Mouse (Mus musculus) adipocyte (in vitro differentiated cells): ENCODE measurements at regions not wholly inside any gene's neighbourhood (a gene's known extent, or its start where the extent isn't known, plus 50 kb on each side); places are given as distances from the start of the nearest gene placed in this dataset.

Experiments used
- DNase-seq: peaks from one replicate; pipeline ENCODE4 v3.0.0-alpha.2; 2016; ENCODE audit warnings: low spot score

DNA sequence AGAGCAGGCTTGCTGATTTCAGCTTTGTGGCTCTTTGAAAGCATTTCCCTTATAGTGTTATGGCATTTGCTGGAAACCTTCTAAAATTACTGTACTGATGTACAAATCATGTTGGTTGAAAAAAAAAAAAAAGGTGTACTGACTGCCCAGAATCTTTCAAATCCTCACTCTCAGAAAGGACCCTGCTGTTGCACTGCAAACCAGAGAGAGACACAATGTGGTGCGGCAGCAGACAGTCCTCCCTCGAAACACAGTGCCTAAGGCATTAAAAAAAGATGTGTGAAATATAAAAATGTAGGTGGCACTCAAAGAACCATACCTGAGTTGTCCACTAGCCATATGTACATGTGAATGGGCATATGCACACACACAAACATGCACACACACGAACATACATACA is 128.3 kb downstream of the Actr3 start:
- DNase-seq, result no peak

DNA sequence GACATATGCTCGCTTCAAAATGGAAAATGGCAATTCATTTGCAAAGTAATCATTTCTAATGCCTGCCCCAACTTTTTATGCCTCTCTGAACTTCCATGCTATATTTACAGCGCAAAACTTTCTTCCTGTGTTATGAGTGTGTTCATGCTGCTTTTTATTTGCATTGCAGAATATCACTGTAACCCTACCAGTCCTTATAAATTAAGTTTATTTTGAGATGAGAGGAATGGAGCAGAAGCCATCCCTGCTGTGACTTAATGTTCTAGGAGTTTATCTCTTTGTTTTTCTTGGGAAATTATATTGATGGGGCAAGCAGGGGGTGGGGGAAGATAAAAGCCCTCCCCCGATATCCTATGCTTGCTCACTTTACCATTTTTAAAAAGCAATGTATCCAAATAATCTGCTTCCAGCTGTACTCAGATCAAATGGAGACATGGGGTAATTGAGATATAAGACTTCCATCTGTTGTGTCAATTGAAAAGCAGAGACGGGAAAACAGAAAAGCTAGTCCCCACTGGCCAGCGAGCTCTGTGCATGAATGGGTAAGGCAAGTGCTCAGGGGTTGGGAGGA is 136.9 kb downstream of the Actr3 start:
- no peak for DNase-seq

GRCm38 (mm10) chr1:125295646-125296045 is 139.9 kb downstream of the Actr3 start:
- no peak for DNase-seq

DNA sequence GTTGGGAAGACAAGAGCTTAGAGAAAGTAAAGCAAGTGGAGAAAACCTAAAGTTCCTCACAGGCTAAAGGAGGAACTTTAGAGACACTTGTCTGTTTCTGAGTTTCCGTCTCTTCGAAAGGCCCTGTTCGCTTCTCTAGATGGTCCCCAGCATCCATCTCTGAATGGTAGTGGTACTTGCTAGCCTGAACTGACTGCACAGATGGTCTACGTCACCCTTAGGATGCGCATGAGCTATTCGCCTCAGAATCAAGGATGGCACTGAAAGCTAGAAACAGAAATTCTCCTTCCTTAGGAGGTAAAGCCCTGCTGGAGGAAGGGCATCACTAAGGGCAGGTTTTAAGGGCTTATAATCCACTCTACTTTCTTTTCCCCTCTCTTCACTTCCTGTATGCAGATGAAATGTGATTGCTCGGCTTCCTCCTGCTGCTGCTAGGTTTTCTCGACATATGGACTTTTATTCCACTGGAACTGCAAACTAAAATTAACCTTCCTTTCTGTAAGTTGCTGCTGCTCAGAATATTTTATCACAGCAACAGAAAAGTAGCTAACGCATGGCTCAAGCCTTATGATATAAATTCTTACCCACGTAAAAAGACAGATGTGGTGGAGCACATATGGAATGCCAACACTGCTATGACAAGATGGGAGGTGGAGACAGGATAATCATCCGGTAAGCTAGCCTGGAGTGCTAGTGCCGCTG is 145.1 kb downstream of the Actr3 start:
- DNase-seq, result no peak

GRCm38 (mm10) chr1:125286347-125286746 is 149.2 kb downstream of the Actr3 start:
- no peak for DNase-seq

DNA sequence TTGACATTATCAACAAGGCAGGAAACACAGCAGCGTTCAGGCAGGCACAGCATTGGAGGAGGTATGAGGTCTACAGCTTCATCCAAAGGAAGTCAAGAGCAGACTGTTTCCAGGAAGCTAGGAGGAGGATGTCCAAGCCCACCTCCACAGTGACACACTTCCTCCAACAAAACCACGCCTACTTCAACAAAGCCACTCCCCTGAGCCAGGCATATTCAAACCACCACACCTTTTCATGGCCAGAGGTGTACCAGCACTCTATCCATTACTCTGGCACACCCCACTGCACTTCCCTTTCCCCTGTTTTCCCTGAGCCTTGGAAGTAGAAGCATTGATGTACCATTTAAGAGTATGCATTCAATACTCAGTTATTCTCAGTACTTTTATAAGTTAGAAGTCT is 150.8 kb downstream of the Actr3 start:
- DNase-seq, result no peak

DNA sequence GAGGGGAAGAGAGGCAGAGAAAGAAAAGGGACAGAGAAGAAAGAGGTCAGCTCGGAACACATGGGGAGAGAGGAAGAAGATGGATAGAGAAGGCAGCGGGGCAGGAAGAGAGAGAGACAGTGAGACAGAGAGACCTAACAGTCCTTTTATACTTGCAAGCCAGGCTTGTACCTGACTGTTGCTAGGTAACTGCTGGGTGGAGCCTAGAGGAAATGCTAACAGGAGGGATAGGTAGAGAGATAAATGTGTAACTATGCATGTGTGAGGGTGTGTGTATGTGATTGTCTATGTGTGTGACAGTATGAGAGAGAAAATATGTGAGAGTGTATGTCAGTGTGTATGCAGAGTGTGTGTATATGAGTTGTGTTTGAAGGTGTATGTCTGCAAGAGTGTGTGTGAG is 161.8 kb downstream of the Actr3 start:
- no peak for DNase-seq

- DNase-seq, result no peak
These were observed 171.8 kb downstream of the Actr3 start for GRCm38 (mm10) chr1:125263684-125264083.

- no peak for DNase-seq
These were observed 172.5 kb downstream of the Actr3 start for GRCm38 (mm10) chr1:125263068-125263467.

- no peak for DNase-seq
These were observed 193.2 kb downstream of the Actr3 start for GRCm38 (mm10) chr1:125242345-125242744.

DNA sequence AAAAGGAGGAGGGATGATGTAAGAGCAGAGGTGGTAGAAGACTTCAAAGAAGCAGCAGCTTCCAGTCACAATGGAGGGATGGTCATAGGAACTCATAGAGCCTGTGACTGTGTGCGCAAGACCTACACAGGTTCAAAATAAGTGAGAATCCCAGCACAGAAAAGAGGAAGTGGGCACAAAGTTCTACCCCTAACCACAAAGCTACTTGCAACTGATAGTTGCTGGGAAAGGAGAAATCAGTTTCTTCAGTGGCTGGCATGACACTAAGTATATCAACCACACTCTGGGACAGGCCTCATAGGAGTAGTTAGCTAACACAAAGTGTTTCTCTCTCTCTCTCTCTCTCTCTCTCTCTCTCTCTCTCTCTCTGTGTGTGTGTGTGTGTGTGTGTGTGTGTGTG is 193.8 kb downstream of the Actr3 start:
- DNase-seq, result no peak

- DNase-seq, result no peak
These were observed 197.9 kb downstream of the Actr3 start for GRCm38 (mm10) chr1:125237595-125237988.

- DNase-seq, result no peak
These were observed 198.5 kb downstream of the Actr3 start for GRCm38 (mm10) chr1:125236948-125237594.

DNA sequence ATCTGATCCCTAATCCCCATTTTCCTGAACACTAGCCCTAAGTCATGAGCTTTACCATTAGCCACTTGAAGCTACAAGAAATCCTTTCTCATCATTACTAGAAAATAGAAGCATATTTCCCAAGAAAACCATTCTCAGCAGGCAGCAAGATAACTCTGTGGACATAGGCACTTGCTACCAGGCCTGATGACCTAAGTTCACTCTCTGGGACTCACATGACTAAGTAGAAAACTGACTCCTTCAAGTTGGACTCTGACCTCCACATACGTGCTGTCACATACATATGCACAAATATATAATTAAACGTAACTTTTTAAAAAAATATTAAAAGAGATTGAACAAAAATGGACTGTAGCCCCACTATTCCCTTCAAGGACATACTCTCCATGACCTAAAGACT is 200.8 kb downstream of the Actr3 start:
- DNase-seq, result no peak

DNA sequence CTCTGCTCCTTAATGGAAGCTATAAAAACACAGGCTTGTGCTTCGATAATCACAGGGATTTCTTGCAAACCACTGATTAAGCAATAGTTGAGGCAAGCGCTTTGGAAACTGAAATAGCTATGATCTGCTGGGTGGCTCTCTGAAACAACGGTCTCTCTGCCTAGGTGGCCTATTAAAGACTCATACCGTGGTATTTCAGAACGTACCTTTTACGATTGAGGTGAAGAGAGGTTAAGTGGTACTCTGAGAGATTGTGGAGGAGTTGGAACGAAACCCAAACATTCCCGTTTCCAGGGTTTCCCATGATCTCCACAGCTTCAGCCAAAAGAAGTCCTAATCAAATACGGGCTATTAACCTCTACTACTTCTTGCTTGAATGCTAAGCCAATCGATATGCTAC is 212.2 kb downstream of the Actr3 start:
- no peak for DNase-seq

DNA sequence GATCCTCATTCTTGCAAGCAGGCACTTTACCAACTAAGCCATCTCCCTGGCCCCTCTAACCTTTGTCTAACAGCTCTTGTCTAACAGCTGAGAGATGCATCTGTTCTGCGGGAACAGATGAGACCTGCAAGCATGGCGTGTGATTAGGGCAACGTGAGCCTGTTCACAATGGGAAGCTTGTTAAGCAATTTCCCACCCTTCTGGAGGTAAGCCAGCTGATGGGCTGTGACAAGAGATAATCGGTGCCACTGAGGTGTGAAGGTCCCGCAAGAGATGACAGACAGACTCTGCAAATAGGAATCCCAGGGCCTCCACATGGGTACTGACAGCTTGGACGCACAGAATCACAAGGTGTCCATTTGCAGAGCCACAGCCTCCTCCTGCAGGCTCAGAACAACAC is 219.3 kb downstream of the Actr3 start:
- DNase-seq, result no peak

- DNase-seq, result no peak
These were observed 248.4 kb downstream of the Actr3 start for GRCm38 (mm10) chr1:125187091-125187490.

DNA sequence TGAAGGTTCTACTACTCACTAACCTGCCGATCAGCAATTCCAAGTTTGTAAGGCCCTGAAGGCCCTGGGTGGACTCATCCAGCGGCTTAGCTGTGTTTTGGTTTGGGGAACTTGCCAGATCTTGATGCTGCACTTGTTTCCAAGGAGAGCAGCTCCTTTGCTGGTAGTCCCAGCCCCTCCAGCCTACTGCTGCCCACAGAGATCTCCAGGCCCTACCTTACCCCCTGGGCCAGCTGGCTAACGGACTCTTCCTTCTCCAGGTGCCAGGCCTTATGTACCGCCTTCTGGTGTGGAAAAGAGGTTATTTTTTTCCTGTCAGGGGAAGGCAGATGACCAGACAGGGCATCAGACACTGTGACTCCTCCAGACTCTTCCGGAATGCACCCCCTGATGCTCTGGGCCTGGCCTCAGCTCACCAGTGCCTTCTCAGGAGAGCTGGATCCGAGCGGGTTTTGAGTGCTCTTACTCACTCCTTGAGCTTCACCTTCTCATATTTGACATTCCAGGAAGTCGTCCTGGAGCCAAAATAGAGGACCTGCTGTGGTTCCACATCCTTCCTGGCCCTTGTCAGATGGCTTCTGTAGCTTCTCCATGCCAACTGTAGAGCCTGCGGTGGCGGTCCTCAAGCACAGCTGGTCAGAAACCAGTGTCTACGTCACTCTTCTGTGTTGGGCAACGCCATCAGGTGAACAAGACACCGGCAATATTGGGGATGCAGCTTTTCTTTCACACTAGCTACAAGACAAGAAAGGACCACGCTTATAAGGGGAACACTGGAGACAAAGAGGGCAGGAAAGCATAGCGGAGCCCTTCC is 259.2 kb downstream of the Actr3 start:
- no peak for DNase-seq

- DNase-seq, result no peak
These were observed 260.8 kb downstream of the Actr3 start for GRCm38 (mm10) chr1:125174725-125175124.

DNA sequence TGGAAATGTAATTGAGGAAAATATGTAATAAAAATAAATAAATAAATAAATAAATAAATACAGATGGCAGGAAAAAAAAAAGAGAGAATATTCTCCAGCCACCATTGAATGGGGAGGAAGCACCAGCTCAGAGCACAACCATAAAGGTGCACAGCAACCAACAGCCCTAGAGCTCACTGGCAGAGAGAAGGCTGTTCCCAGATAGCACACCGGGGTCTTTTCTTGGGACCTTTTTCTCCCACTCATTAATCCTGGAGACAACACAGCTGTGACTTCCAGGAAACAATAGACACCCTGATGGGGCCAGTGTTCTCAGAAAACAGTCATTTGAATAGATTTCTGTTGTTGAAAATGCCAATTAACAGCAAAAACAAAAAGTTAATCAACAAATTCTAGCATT is 263.1 kb downstream of the Actr3 start:
- no peak for DNase-seq

GRCm38 (mm10) chr1:125165226-125165625 is 270.3 kb downstream of the Actr3 start:
- DNase-seq, result no peak

GRCm38 (mm10) chr1:125158481-125158880 is 277.0 kb downstream of the Actr3 start:
- no peak for DNase-seq

DNA sequence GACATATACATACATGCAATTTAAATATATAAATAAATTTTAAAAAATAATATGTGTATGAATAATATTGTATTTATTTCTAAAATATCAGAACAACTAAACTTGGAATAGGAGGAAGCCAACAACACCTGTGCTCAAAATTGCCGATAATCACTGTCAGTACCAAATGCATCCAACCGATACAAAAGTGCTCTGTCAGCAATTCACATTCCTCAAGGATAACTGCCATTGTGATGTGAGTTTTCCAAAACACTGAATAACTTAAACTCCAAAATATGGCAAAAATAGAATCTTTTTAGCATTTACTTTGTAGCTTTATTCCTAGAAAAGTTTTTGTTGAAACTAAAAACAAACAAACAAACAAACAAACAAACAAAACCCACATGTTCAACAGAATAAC is 279.4 kb downstream of the Actr3 start:
- no peak for DNase-seq
